Mouse (Mus musculus) retina, adult 2 months (tissue): Measurements from ENCODE around the gene Slc35e4.
"Not testable (repeated sequence)": the region's sequence is repeated elsewhere in the genome, so short reads cannot be mapped to it uniquely, and the experiment has no call there.

ENCODE experiments used
- DNase-seq: peaks from one replicate; pipeline ENCODE4 v3.0.0-alpha.2; 2012; ENCODE audit warnings: low read depth, low spot score

Slc35e4 gene

DNA sequence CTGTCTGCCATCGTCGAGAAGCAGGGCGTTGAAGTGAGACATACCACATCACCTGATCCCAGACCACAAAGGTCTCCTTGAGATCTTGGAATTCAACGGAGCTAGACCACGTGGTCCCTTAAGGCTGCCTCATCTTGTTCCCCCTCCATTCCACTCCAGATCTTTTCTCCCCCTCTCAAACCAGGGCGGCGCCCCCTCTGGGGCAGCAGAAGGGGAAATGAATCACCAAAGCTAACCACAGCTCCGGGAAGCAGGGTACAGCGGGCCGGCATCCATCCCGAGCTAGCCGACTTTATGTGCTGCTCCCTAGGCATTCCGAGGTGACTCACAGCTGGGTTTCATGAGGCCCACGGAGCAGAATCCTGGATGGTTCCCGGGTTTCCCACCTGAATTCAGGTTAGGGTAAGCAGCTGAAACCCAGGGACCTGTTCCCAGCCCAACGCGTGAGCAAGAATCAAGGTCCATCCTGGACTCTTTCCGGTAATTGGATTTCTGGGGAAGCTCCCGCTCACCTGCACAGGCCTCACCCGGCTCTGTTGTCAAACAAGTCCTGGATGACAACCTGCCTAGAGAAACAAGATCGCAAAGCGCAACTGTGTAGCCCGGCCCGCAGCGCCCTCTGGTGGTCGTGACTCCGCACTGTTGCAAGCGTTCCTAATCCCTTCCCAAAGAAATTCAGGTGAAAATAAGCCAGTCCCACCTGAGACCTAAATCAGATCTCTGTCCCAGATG is at the start of gene Slc35e4:
Gene Slc35e4 (minus strand): TSS at position 556 of the 732 bp plus-strand sequence.
- DNase-seq: peak; percentile 61

DNA sequence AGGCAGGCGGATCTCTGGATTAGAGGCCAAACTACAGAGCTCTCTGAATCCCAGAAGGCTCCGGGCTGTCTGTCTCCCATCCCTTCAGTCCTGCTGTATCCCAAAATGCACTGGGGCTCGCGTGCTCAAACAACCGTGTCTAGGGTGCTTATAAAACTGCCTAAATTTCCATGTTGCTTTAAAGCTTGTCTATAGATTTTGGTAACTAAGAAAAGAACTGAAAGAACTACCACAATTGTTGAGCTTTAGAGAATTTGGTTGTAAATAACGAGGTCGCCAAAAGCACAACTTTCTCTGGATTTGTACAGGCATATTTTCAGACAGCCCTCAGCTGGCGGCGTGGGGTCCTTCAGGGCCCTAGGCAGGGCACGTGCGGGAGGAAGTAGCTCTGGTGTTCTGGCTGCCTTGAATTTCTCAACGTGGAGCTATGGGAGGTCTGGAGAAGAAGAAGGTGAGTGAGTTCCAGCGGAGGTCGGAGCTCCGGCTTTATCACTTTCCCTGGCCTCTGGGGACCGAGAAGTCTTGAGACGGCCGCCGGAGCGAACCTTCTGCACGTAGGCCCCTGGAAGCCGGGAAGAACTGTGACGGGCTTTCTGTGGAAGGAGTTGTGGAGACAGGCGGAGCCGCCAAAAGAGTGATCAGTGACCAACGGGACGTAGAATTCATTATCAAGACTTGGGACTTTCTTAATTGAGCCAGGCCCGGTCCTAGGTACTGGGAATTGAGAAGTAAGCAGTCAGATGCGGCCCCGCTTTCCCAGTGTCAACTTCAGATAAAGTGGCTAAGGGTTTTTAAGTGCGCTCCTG is 49.3 kb upstream of the Slc35e4 start, which contains the start of gene Pes1:
Gene Pes1 (plus strand): TSS at position 366 of the 806 bp plus-strand sequence.
- peak; percentile 87 for DNase-seq

DNA sequence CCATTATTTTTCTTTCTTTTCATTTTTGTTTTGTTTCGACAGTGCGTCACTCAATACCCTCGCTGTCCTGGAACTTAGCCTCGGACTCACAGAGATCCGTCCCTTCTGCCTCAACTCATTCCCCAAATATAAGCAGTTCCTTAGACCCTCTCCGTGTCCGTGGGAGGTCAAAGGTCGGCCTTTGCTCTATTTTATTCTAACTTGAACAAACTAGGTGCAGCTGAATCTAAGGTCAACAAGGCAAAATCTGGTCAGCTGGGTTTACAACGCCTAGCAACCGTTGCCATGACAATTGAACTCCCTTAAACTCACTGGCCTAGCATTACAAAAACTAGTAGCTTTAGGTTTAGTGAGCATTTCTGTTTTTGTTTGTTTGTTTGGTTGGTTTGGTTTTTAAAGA is 48.7 kb upstream of the Slc35e4 start:
- DNase-seq: no peak

DNA sequence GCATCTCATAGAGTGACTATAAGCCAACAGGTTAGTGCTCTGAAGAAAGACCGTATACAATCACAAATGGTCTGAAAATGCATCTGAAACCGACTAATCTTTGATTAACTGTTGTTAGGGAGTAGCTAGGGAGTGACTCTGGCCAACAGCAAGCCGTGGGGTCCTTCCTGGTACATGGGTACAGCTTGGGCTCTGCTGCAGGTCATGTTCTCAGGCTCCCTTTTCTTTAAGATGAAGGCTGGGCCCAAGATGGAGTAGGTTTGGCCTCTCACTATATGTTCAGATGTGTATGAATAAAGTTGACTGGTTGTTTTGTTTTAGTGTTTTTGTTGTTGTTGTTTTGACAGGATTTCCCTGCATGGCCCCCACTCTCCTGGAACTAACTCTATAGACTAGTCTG is 47.3 kb upstream of the Slc35e4 start:
- no peak for DNase-seq

DNA sequence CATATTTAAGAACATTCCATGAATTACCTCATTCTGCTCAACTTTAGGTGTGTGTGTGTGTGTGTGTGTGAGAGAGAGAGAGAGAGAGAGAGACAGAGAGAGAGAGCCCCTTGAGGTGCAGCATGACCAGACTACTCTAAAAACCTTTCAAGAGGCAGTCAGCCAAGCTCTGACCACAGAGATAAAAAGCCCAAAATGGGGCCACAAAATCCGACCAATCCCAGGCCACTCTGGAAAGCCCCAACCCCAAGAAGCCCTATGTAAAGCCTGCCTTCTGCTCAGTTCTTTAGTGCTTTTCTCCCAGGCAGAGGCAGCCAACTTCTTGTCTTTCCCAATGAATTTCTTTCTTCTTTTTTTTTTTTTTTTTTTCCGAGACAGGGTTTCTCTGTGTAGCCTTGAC is 46.4 kb upstream of the Slc35e4 start:
- no peak for DNase-seq

DNA sequence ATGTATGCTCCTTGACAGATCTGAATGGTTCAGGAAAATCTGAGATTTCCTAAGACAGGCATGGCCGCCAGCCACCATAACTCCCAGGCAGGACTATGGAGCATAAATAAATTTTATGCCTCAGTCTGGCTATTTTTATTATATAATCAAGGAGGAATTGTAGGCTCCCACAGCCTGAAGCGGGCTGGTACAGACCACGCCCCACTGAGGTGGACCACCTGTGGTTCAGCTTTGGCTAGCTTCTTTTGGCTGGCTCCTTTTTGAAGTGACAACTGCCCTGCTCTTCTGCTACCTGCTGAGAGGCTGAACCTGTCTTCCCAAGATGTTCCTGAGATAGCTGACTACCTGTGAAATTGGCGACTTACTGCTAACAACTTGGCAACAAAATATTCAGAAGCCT is 40.9 kb upstream of the Slc35e4 start:
- DNase-seq: not testable (repeated sequence)

DNA sequence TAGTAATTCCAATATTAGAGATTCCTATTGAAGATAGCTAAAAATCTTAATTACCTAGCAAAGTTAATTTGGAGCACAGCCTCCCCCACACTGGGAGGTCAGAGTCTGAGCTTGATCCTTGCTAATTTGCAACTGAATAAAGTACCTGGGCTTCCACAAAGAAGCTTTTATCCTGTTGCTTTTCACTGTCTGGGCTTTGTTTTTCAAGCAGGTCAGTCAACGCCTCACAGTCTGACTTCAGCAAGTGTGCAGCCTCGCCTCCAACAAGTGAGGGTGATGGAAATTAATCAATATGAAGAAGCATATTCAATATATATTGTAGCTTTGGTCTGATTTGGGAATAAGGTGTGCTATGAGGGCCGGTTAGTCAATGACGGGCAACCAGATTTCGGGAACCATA is 40.4 kb upstream of the Slc35e4 start:
- DNase-seq: not testable (repeated sequence)

DNA sequence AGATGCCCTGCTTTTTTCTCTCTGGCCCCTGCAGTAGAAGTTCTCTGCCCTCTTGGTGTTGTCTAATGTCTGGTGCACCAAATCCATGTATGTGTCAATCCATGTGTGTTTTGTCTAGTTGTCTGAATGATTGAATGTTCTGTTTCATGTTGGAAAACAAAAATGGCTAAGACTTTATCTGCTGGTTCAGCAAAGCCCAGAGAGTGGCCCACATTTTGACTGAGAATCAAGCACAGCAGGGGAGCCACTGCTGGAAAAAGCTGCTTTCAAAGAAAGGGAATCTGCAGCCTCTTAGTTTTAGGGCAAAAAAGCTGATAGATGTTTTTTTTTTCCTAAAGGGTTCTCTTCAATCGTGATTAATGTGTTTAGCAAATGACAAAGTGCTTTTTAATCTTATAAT is 31.9 kb upstream of the Slc35e4 start:
- DNase-seq: no peak

DNA sequence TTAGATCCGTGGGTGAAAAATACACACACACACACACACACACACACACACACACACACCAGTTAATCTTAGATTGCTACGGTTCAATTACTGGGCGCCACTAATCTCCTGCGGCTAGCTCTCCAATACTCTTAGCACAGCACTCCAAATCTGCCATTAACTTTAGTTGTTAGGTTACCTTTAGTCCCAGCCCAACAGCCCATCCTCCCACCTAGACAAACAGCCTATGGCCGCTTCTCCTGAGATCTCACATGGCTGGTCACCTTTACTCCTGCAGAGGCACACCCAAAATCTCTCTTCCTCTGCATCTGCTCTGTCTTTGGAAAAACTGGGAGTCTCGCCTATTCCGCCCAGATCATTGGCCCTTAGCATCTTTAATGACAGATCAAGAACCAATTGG is 26.9 kb upstream of the Slc35e4 start:
- peak; percentile 66 for DNase-seq

DNA sequence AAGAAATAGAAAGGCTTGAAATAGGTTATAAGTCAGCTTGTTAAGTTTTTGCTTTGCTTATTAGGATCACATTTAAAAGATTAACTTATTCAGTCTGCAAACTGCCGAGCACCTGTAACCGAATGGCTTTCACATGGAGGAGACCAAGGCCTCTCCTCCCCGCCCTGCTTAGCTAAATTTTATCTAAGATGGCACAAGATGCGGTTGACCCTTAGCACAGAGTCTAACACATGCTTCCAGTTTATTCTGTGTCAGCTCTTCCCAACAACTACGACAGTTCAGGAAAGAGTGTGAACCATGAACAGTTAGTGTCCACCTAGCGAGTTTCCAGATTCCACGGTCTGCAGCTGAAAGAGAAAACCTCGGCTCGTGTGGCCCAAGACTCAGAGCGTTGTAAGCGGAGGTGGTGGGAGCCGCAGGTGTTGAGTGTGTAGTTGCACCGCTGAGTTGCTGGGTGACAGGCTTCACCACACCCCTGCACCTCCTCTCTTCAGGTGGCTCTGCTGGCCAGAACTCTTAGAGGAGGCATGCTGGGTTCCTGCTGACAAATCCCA is 22.9 kb upstream of the Slc35e4 start:
- DNase-seq: no peak

DNA sequence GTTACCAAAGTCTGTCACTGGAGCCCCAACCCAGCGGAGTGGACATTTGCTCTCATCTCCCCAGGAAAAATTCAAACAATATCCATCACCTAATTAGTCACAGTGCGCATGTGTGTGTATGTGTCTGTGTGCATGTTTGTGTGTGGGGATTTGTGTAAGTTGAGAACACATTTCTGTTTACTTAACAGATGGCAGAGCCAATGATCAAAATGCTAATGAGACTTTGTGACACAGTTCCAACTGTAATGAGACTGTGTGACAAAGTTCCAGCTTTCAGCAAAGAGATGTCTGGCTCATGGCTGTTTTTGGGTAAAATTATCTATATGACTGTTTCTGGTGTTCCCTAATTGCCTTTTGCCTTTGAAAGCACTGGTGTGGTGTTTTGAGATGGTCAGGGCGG is 21.9 kb upstream of the Slc35e4 start:
- no peak for DNase-seq

DNA sequence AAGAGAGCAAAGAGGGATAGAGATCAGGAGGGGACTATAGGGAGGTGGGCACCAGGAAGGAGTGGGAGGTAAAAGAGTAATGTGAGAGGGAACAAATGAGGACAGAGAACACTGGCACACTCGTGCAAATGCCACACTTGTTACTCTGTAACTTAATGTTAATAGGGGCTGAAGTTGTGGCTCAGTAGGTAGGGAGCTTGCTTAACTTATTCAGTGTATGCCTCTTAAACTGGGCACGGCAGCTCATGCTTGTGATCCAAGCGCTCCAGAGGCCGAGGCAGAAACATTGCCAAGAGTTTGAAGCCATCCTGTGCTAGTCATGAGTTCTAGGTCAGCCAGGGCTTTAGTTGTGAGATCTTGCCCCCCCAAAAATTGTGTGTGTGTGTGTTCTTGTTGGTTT is 20.7 kb upstream of the Slc35e4 start:
- DNase-seq: no peak

DNA sequence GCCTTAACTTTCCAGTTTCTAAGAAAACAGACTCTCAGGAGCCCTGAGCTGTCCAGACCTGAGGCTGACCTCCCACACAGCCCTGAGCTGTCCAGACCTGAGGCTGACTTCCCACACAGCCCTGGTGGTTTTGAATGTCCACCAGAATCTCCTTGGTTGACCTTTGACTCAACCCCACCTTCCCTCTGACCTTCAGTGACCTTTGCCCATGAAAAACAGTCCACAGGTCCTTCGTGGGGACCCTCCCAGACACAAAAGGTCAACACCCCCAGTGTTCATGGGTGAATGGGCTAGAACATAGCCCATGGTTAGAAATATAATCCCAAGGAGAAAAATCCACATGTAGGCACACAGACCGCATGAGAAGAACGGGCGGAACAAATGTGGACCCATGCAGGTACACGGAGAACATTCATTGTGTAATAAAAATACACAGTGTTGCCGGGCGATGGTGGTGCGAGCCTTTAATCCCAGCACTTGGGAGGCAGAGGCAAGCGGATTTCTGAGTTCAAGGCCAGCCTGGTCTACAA is 19.4 kb upstream of the Slc35e4 start:
- DNase-seq: no peak

DNA sequence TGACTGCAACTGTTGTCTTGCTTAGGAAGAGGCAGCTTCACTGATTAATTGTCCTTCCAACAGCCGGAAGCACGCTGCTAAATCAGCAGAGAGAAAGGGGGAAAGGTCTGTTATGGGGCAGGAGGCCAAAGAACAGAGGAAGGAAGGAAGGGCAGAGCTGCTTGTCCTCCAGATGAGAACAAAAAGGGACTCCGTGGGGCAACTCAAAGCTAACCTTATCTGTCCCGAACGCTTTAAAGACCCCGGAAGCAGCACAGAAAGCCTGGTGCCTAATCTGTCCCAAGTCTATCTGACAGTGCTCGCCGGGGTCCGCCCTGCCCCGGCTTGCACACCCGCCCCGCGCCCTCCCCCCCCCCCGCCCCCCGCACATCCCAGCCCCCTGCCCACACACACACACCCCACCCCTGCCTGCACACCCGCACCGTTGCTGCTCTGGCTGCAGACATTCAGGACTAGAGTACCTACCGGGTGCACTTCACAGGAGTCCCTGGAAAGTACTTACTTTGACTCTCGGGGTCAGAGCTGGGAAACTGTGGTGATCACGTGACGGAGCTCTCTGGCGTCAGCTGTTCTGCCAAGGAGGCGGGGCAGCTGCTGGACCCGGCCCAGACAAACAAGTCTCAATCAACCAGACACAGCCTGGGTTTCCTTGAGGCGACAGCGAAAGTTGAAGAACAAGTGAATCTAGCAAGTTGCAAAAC is 17.2 kb upstream of the Slc35e4 start, which contains the start of gene Tcn2:
Gene Tcn2 (minus strand): TSS at position 649 of the 701 bp plus-strand sequence.
- peak; percentile 56 for DNase-seq

DNA sequence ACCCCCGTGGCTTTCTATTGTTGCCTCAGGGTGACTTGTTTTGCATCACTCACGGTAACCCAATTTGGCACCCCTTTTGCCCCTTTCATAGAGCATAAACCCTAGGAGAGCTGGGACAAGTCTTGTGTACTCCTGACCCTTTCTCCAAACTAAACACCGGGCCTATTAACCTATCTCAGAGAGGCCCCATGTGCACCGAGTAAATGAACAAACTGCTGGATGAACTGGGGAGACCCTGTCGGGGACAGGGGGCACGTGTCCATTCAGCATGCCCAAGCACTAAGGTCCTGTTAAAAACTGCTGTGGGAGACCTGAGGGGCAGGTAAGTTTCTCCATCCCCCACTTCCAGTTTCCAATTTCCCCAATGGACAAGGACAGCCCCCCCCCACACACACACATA is 16.5 kb upstream of the Slc35e4 start:
- DNase-seq: no peak

DNA sequence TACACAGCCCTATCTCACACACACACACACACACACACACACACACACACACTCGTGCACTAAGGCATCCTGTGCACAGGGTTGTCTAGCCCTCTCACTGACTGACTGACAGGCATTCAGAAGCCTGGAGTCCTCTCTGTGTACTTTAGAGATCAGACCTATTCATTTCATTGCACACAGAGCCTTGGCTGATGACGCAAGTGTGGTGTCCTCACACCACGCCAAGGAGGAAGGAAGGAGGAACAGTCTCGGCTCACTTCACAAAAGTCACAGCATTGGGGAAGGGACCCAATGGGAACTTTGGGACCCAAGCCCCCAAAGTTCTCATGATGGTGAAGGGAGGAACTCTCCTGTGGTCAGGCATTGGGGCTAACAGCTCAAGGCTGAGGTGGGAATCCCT is 15.6 kb upstream of the Slc35e4 start:
- no peak for DNase-seq

DNA sequence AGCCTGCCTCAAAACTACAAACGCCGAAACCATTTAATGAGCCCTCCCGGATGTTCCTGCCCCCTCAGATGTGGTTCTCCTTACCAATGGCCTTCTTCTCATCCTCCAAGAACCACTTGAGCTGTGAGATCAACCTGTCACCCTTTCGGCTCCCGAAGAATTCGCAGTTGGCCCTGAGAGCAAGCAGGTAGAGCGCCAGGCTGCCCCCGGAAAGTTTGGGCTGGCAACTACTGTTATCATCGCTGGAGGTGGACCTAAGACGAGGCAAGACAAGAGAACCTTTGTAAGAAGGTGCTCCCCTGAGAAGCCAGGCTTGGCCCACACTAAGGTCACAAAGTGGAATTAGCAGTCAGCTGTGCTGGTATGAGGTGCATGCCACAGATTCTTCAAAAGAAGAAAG is 11.5 kb upstream of the Slc35e4 start:
- DNase-seq: no peak

DNA sequence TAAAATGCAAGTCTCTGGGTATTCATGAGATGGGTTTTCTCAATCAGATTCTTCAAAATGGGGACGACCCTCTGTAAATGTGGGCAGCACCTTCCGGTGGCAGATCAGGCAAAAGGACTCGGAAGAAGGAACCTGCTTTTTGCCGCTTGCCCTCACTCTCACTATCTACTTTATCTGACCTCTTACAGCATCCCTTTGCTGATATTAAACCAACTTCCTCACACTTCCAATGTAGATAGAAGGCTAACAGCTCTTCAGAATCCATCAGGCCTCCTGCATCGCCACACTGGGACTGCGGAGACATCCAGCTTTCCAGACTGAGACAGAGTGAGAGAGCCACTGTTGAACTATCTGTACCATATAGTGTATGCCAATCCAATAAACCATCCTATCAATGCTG is 8.3 kb upstream of the Slc35e4 start:
- no peak for DNase-seq

DNA sequence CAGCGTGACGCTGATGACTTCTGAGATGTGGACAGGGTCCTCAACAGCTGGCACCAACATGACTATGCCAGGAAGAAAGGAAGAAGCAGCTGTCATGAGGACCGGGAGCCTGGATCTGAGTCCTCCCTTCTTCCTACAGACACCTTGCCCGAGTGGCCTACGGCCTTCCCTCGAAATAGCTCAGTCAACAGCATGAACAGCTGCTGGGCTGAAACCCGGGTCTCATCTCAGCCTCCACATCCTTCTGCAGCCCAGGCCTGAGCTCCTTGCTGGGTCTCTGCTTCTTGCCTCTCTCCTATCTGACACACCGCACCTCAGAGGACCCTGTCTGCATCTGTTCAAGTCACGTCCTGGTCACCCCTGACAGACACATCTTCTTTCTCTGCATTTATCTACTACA is 7.7 kb upstream of the Slc35e4 start:
- no peak for DNase-seq

DNA sequence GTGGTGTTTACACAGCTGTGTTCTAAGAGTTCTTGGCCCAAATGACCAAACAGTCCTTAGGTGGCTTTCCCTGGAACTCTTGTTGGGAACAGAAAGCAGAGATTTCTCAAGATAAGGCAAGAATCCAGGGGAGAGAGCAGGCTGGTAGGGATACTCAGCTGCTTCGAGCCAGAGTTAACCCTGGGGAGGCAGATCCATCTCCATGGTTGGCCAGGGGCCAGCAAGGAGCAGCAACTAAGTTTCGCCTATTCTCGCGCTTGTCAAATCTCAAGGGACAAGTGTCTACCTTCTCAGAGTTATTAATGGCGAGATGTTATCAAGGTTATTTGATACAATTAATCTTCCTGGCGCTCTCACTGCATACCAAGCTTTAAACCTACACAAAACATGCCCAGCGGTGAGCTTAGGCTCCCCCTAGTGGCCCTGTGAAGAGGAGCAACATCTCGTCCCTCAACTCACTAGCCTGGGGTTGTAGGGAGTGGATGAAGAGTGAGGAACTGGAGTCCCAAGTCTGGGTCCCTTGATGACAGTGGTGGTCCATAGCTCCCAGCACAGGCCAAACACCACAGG is 6.9 kb upstream of the Slc35e4 start:
- DNase-seq: no peak

DNA sequence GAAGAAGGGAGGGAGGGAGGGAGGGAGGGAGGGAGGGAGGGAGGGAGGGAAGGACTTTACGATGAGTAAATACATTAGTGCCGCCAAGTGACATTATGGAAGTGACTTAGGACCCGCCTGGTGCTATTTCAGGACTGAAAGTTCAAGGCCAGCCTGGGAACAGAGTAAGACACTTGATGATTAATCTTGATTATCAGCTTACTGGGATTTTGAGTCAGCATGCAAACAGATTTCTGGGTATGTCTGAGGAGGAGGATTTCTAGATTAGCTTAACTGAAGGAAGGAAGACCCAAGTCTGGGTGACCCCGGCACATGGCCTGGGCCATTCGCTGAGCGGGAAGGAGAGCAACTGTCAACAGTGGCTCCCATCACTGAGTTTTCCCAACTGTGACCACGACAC is 6.0 kb upstream of the Slc35e4 start:
- DNase-seq: peak; percentile 56
